Mouse (Mus musculus): ENCODE results near the gene Rbms2. TPM values are rescaled to one million over a fixed set of nuclear protein-coding genes. Genes with fewer than 3 reads are reported as not detected.
"Not testable (repeated sequence)": the region's sequence is repeated elsewhere in the genome, so short reads cannot be mapped to it uniquely, and the experiment has no call there.

The Rbms2 gene
- 35.4 and 37.3 TPM in 2 replicates for polyA plus RNA-seq (2015; fragmentation: Nextera tagmentation; extraction: Ambion mirVana)

DNA sequence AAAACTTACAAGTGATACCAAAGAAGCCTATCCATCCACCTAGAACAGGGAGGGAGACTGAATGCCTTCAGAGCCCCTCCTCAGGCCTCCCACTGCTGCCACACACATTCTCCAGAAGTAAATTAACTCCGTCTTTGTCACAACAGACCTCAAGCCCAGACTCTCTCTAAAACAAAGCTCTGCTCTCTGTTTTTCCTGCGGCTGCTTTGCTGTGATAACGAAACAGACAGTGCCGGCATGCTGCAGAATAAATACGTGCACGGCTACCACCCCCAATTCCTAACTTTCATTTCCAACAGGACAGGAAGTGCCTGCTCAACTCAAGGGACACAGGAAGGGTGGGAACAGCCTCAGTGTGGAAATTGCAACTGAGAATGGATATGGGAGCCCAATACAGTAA lies at the start of gene Rbms2:
Rbms2 (minus strand) TSS at position 309 of the 400 bp plus-strand sequence.
- H3K27me3 ChIP-seq (replicated peaks) = no peaks in the 10 kb centered on the region
- peak within 1 kb of the TSS; percentile 43 for H3K4me3 ChIP-seq
- H3K9me3 ChIP-seq = no peaks in the 10 kb centered on the region
- H3K9ac ChIP-seq = peak within 1 kb of the TSS; percentile 72
- WGBS = 4% methylated on average over 6 of the region's 6 CpGs
- H3K4me2 ChIP-seq = peak within 1 kb of the TSS; percentile 64
- peaks cover 25% of the 10 kb centered on the region for H3K4me1 ChIP-seq
- ATAC-seq (ENCODE audit: extremely low read depth, insufficient number of reproducible peaks, low FRiP score, low TSS enrichment) = no peak
- H3K36me3 ChIP-seq = no peaks in the 10 kb centered on the region
- peak within 1 kb of the TSS; percentile 72 for H3K27ac ChIP-seq (replicated peaks)

DNA sequence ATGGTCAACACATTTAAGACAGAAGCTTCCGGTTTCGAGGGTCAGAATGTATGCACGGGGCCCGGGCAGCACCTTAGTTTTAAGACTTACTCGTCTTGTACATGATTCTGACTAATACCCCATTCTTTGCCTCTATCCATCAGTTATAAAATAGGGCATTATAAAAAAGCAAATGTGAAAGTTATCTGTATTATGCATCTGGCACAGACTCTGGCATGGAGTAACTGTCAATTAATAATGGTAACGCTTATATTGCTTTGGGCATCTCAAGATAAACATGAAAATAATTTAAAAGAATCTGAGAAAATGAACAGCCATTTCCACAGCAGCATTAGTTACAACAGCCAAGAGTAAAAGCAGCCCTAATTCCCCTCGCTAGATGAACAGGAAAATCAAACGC lies 47.9 kb upstream of the Rbms2 start:
- WGBS = 84% methylated on average over 8 of the region's 8 CpGs
- Histone ChIP-seq H3K36me3 (no peaks in the 10 kb centered on the region), H3K4me2 (no peak overlapping the region), H3K9me3 (no peaks in the 10 kb centered on the region), H3K4me1 (peaks cover 23% of the 10 kb centered on the region), H3K4me3 (no peak overlapping the region), H3K9ac (no peak overlapping the region), H3K27ac (replicated peaks) (no peak overlapping the region), H3K27me3 (replicated peaks) (no peaks in the 10 kb centered on the region)
- ATAC-seq (ENCODE audit: extremely low read depth, insufficient number of reproducible peaks, low FRiP score, low TSS enrichment) = no peak

DNA sequence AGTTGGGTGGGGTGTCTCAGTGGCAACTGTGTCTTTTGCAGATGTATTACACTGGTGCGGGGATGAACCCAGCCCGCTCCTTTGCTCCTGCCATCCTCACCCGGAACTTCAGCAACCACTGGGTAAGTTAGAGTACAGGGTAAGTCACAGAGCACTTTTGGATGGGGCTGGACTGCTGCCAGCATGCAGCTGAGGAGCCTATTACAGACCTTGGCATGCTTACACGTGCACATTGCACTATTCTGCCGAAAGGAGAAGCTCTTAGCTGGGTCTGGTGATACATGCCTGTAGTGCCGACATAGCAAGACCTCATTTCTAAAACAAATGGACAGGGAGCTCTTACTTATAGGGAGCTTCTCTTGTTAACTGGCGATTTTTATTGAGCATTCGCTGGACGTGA lies 47.5 kb upstream of the Rbms2 start:
- H3K4me2 ChIP-seq = no peak overlapping the region
- ATAC-seq (ENCODE audit: extremely low read depth, insufficient number of reproducible peaks, low FRiP score, low TSS enrichment) = no peak
- no peaks in the 10 kb centered on the region for H3K27me3 ChIP-seq (replicated peaks)
- no peak overlapping the region for H3K4me3 ChIP-seq
- no peaks in the 10 kb centered on the region for H3K9me3 ChIP-seq
- no peak overlapping the region for H3K27ac ChIP-seq (replicated peaks)
- H3K4me1 ChIP-seq = peaks cover 19% of the 10 kb centered on the region
- H3K9ac ChIP-seq = 0 out of 2 replicates have a peak overlapping the region, but pooled peaks have one; percentile 19
- H3K36me3 ChIP-seq = no peaks in the 10 kb centered on the region
- 70% methylated on average over 9 of the region's 9 CpGs for WGBS

DNA sequence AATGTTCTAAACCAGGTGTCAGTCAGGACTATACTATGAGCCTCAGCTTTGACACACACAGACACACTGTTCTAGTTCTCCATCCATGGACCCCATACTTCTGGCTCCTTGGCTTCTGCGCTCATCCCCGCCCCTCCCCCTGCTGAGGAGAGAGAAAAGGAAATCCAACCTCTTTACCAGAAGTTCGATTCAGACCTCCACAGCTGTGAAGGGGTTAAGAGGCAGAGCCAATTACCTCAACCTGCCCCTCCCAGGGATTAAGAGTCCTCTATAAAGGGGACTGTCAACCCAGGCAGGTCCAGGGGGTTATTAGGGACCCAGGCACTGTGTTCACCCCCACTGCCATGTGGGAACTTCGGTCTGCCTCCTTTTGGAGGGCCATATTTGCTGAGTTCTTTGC lies 45.4 kb upstream of the Rbms2 start, which contains the start of gene Mip:
Mip (plus strand) TSS at position 301 of the 400 bp plus-strand sequence.
- Histone ChIP-seq H3K9ac (no peak within 1 kb of the TSS), H3K4me3 (no peak within 1 kb of the TSS), H3K27me3 (replicated peaks) (no peaks in the 10 kb centered on the region), H3K36me3 (no peaks in the 10 kb centered on the region), H3K9me3 (no peaks in the 10 kb centered on the region), H3K27ac (replicated peaks) (no peak within 1 kb of the TSS), H3K4me2 (no peak within 1 kb of the TSS), H3K4me1 (peaks cover 11% of the 10 kb centered on the region; the same call in 1 of the 2 replicates)
- no peak for ATAC-seq (ENCODE audit: extremely low read depth, insufficient number of reproducible peaks, low FRiP score, low TSS enrichment)
- 42% methylated on average over 4 of the region's 4 CpGs for WGBS

DNA sequence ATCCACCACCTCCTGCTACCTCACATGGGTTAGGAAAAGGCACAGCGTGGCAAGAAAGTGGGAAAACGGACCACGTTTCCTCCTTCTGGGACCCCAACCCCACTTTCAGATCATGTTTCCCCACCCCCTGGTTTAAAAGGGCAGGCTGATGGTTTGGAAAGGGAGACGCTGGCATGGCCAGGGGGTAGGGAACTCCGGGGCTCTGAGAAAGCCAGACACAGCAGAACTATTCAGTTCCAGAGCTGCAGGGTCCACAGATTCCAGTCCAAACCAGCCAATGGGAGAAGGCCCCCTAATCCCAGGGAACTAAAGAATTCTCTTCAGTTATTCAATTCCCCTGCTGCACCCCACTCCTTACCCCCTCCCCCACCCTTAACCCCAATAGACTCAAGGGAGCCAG lies 45.0 kb upstream of the Rbms2 start:
- ATAC-seq (ENCODE audit: extremely low read depth, insufficient number of reproducible peaks, low FRiP score, low TSS enrichment) = no peak
- H3K4me2 ChIP-seq = no peak overlapping the region
- peaks cover 11% of the 10 kb centered on the region; the same call in 1 of the 2 replicates for H3K4me1 ChIP-seq
- no peak overlapping the region for H3K27ac ChIP-seq (replicated peaks)
- 46% methylated on average over 5 of the region's 5 CpGs for WGBS
- no peak overlapping the region for H3K9ac ChIP-seq
- H3K4me3 ChIP-seq = no peak overlapping the region
- H3K36me3 ChIP-seq = no peaks in the 10 kb centered on the region
- no peaks in the 10 kb centered on the region for H3K27me3 ChIP-seq (replicated peaks)
- H3K9me3 ChIP-seq = no peaks in the 10 kb centered on the region

DNA sequence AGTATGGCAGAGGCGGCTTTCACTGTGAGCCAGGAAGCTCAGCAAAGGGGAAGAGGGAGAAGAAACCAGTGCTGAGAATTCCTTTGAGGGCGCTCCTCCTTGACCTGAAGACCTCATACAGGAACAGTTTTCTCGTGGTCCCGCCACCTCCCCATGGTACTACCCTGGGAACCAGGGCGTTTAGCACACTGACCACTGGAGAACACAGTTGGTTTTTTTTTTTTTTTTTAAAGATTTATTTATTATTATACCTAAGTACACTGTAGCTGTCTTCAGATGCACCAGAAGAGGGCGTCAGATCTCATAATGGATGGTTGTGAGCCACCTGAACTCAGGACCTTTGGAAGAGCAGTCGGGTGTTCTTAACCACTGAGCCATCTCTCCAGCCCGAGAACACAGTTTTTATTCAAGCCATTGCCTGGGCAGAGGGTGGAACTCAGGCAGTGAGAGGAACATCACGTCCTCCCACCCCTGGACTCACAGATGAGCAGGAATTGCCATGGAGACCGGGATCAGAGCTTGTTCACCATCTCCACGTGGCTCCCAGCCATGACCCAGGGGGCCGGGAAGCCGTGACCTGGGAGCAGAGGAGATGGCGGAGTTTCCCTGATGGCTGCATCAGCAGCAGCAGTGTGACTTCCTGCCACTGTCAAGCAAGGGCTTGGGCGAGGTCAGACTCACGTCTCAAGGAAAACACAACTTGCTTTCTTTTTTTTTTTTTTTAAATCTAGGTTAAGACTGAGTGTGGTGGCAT lies 41.6 kb upstream of the Rbms2 start:
- ATAC-seq (ENCODE audit: extremely low read depth, insufficient number of reproducible peaks, low FRiP score, low TSS enrichment) = no peak
- Histone ChIP-seq H3K4me1 (peaks cover 7% of the 10 kb centered on the region; the same call in 1 of the 2 replicates), H3K27ac (replicated peaks) (no peak overlapping the region), H3K9ac (no peak overlapping the region), H3K27me3 (replicated peaks) (no peaks in the 10 kb centered on the region), H3K9me3 (no peaks in the 10 kb centered on the region), H3K4me2 (no peak overlapping the region), H3K36me3 (no peaks in the 10 kb centered on the region), H3K4me3 (no peak overlapping the region)
- WGBS = 56% methylated on average over 16 of the region's 16 CpGs

DNA sequence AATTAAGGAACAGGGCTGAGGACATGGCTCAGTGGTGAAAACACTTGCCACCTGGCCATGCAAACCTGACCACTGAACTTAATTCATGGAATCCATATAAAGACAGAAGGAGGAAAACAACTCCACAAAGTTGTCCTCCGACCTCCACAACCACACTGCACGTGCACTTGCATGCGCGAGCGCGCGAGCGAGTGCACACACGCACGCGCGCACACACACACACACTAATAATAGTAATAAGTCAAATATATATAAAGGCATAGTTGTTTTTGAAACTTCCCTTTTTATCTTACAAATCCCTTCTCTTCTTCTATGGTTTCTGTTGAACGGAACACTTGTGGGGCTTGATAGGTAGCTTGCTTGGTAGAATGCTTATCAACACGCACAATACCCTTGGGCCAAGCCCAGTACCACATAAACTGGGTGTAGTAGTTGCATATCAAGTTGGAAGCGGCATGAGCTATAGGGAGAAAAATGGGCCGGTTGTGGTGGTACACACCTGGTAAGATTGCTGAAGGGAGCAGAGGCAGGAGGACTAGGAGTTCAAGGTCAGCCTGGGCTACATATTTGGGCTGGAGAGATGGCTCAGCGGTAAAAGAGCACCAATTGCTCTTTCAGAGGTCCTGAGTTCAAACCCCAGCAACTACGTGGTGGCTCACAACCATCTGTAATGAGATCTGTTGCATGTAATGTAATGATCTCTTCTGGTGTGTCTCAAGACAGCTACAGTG lies 38.5 kb upstream of the Rbms2 start:
- 90% methylated on average over 18 of the region's 18 CpGs for WGBS
- no peak overlapping the region for H3K27ac ChIP-seq (replicated peaks)

DNA sequence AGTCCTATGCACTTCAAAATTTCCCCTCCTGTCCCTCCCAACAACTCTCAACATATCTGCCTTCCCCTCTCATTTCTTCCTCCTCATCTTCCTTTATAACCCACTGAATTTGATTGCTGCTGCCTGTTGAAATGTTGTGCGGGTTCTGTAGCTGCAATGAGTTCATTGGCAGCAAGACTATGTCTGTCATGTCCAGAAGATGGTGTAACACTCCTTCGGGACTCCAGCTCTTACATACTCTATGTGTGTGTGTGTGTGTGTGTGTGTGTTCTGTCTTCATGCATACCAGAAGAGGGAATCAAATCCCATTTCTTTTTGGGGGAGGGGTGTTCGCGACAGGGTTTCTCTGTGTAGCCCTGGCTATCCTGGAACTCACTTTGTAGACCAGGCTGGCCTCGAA lies 34.9 kb upstream of the Rbms2 start:
- 64% methylated on average over 5 of the region's 5 CpGs for WGBS
- Histone ChIP-seq H3K9ac (no peak overlapping the region), H3K4me1 (peaks cover 21% of the 10 kb centered on the region), H3K9me3 (no peaks in the 10 kb centered on the region), H3K27ac (replicated peaks) (no peak overlapping the region), H3K4me2 (no peak overlapping the region), H3K4me3 (no peak overlapping the region), H3K36me3 (0 out of 2 replicates have a peak, but pooled peaks cover 6% of the 10 kb centered on the region), H3K27me3 (replicated peaks) (peaks cover 15% of the 10 kb centered on the region)
- no peak for ATAC-seq (ENCODE audit: extremely low read depth, insufficient number of reproducible peaks, low FRiP score, low TSS enrichment)

More for the DNA sequence above, 38.5 kb upstream of the Rbms2 start:
- ATAC-seq (ENCODE audit: extremely low read depth, insufficient number of reproducible peaks, low FRiP score, low TSS enrichment) = no peak
- Histone ChIP-seq H3K4me1 (0 out of 2 replicates have a peak, but pooled peaks cover under 1% of the 10 kb centered on the region), H3K4me3 (no peak overlapping the region), H3K36me3 (no peaks in the 10 kb centered on the region), H3K27me3 (replicated peaks) (peaks cover 12% of the 10 kb centered on the region), H3K9me3 (no peaks in the 10 kb centered on the region), H3K9ac (no peak overlapping the region), H3K4me2 (no peak overlapping the region)

DNA sequence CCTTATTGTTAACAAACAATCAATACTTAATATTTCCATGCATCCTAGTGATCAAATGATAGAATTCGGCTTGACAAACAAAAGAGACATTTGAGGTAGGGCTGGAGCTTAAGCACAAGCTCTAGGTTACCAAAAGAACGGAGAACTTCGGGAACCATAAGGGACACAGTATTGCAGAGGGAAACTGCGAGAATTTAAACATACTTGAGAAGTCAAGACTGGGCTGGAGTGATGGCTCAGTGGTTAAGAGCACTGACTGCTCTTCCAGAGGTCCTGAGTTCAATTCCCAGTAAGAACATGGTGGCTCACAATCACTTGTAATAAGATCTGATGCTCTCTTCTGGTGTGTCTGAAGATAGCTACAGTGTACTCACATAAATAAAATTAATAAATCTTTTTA lies 34.0 kb upstream of the Rbms2 start:
- H3K9me3 ChIP-seq; H3K27ac ChIP-seq (replicated peaks); H3K4me2 ChIP-seq; ATAC-seq (ENCODE audit: extremely low read depth, insufficient number of reproducible peaks, low FRiP score, low TSS enrichment); H3K4me3 ChIP-seq; H3K9ac ChIP-seq: not testable (repeated sequence)
- 82% methylated on average over 4 of the region's 4 CpGs for WGBS
- Histone ChIP-seq H3K4me1 (peaks cover 21% of the 10 kb centered on the region), H3K36me3 (peaks cover 11% of the 10 kb centered on the region; the same call in 1 of the 2 replicates), H3K27me3 (replicated peaks) (peaks cover 15% of the 10 kb centered on the region)

DNA sequence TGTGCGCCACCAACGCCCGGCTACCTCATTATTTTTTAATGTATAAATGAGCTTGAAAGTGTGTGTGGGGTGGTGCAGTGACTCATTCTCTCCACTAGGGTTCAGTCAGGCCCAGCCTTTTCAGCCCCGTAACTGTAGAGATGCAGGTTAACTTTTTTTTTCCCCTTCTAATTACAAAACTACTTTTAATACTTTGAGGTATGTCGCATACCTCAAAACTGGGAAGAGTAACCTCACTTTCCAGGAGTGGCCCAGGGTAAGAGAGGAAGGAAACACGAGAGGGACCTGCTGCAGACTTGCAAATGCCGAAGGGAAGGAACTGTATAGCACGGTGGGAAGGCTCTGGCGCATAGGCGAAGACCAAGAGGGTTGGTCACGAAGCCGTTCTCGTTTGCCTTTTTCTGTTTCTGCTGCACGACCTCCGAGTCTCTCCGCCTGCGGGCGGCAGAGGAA lies 32.8 kb upstream of the Rbms2 start:
- Histone ChIP-seq H3K9me3 (no peaks in the 10 kb centered on the region), H3K9ac (peak overlapping the region; percentile 65), H3K4me1 (peaks cover 21% of the 10 kb centered on the region), H3K4me3 (peak overlapping the region; percentile 49), H3K36me3 (peaks cover 17% of the 10 kb centered on the region), H3K27ac (replicated peaks) (peak overlapping the region; percentile 21; the same call in 1 of the 2 replicates), H3K27me3 (replicated peaks) (peaks cover 15% of the 10 kb centered on the region), H3K4me2 (peak overlapping the region; percentile 92)
- WGBS = 2% methylated on average over 18 of the region's 18 CpGs
- peak; percentile 39; the same call in 1 of the 2 replicates for ATAC-seq (ENCODE audit: extremely low read depth, insufficient number of reproducible peaks, low FRiP score, low TSS enrichment)

DNA sequence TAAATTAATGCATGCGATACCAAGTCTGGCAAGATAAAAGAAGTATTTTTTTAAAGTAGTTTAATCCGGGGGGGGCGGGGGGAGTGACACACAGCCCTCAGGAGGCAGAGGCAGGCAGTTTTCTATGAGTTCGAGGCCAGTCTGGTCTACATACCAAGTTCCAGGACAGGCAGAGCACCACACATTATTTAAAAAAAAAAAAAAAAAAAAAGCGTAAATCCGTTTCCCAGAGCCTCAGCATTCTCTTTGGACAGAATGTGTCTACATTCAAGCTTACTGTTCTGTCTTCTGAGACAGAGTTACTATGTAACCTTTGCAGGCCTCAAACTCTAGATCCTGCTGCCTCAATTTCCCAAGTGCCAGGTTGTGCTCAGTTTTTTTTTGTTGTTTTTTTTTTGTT lies 32.1 kb upstream of the Rbms2 start:
- no peak for ATAC-seq (ENCODE audit: extremely low read depth, insufficient number of reproducible peaks, low FRiP score, low TSS enrichment)

More for the DNA sequence above, 32.1 kb upstream of the Rbms2 start:
- H3K9me3 ChIP-seq = no peaks in the 10 kb centered on the region
- H3K4me3 ChIP-seq = peak overlapping the region; percentile 63
- 41% methylated on average over 6 of the region's 6 CpGs for WGBS
- H3K36me3 ChIP-seq = peaks cover 17% of the 10 kb centered on the region
- H3K27me3 ChIP-seq (replicated peaks) = peaks cover 15% of the 10 kb centered on the region
- peaks cover 21% of the 10 kb centered on the region for H3K4me1 ChIP-seq
- H3K9ac ChIP-seq = peak overlapping the region; percentile 85
- H3K27ac ChIP-seq (replicated peaks) = no peak overlapping the region; the same call in 1 of the 2 replicates
- H3K4me2 ChIP-seq = peak overlapping the region; percentile 92
